Mouse (Mus musculus): ENCODE results near the gene Nos1. TPM values are rescaled to one million over a fixed set of nuclear protein-coding genes. Genes with fewer than 3 reads are reported as not detected.
"Not testable (repeated sequence)": the region's sequence is repeated elsewhere in the genome, so short reads cannot be mapped to it uniquely, and the experiment has no call there.

The Nos1 gene
- polyA plus RNA-seq, 1 experiment from 2014 or later, result 0.02 TPM

DNA sequence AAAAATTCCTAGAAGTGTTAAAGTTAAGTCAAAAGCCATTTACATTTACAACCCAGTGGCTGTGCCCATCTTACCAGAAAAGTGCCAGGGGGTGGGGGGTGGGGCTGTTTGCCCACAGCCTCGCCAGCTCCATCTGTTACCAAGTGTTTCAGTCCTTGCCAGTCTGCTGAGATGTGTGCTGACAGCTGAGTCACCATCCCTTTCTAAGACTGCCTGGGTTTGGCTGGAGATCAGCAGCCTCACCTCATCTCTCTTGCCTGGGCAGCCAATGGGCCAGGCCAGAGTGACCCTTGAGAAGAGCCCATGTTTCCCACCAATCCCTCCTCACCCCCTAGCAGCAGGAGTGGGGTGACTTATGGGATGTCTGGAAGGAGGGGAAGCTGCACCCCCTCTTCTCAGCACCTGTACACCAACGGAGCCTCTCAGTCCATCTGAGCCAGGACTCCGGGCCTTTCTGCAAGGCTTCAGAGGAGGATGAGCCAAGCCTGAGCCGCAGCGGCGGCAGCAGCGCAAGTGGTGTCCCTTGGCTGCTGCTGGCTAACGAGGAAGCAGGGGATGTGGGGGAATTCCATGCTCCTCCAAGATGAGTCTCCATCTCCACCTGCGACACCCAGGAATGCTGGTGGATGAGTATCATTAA lies 100.2 kb downstream of the Nos1 start:
- no peak overlapping the region for H3K9ac ChIP-seq
- H3K36me3 ChIP-seq, result no peaks in the 10 kb centered on the region
- H3K27ac ChIP-seq, result no peak overlapping the region
- H3K4me2 ChIP-seq, result no peak overlapping the region
- 70% methylated on average over 9 of the region's 9 CpGs for WGBS (ENCODE audit: insufficient replicate concordance)
- no peak overlapping the region for H3K4me3 ChIP-seq
- no peak for ATAC-seq
- no peaks in the 10 kb centered on the region for H3K4me1 ChIP-seq
- H3K9me3 ChIP-seq (replicated peaks), result peaks cover 5% of the 10 kb centered on the region; the same call in 1 of the 2 replicates
- no peaks in the 10 kb centered on the region for H3K27me3 ChIP-seq (replicated peaks)

DNA sequence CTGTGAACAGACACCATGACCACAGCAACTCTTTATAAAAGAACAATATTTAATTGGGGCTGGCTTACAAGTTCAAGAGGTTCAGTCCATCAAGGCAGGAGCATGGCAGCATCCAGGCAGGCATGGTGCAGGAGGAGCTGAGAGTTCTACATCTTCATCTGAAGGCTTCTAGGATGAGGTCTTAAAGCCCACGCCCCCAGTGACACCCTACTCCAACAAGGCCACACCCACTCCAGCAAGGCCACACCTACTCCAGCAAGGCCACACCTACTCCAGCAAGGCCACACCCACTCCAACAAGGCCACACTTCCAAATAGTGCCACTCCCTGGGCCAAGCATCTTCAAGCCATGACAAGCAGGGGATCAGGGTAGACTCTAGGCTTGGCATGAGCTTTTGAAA lies 101.6 kb downstream of the Nos1 start:
- not testable (repeated sequence) for H3K27ac ChIP-seq; H3K27me3 ChIP-seq (replicated peaks); H3K36me3 ChIP-seq; ATAC-seq; H3K9me3 ChIP-seq (replicated peaks); H3K4me2 ChIP-seq; H3K4me1 ChIP-seq; H3K4me3 ChIP-seq; H3K9ac ChIP-seq
- 33% methylated on average over 1 of the region's 1 CpGs for WGBS (ENCODE audit: insufficient replicate concordance)

DNA sequence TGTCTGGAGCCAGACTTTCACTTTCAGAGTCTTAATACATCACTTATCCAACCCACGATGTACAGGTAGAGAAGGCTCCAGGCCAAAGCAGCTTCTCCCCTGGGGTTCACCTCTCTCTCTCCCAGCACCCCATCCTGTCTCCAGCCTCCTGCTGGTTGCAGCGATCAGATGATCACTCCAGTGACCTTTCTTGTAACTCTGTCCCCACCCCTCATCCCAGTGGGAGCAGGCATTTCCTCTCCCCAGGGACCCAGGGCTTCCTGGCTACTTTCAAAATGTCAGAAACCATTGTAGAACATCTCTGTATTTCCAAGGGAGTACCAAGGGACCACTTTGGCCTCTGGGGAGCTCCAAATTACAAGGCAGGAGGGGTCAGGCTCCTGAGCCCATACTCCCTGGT lies 104.2 kb downstream of the Nos1 start:
- no peaks in the 10 kb centered on the region for H3K27me3 ChIP-seq (replicated peaks)
- no peaks in the 10 kb centered on the region for H3K36me3 ChIP-seq
- no peak overlapping the region for H3K4me2 ChIP-seq
- no peaks in the 10 kb centered on the region for H3K9me3 ChIP-seq (replicated peaks)
- H3K4me1 ChIP-seq, result no peaks in the 10 kb centered on the region
- WGBS (ENCODE audit: insufficient replicate concordance), result 46% methylated on average over 2 of the region's 2 CpGs
- H3K9ac ChIP-seq, result no peak overlapping the region
- no peak for ATAC-seq
- no peak overlapping the region for H3K4me3 ChIP-seq
- no peak overlapping the region for H3K27ac ChIP-seq

DNA sequence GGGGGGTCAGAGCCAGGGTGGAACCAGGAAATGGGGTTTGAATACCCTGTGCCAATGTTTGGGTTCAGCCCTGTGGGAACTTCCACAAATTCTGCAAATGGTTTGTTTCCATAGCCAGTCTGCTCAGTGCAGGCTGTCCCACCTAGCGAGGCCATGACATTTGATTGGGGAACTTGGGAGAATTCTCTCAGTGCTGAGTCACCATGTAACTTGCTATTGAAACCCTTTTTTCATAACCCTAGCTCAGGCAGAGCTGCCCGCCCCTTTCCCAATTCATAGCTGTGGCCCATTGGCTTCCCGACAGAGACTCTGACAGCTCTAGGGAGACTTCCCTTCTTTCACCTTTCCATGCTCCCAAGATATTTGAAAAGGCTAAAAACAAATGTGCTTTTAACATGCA lies 107.3 kb downstream of the Nos1 start:
- ATAC-seq, result no peak
- no peaks in the 10 kb centered on the region for H3K36me3 ChIP-seq
- 39% methylated on average over 3 of the region's 3 CpGs for WGBS (ENCODE audit: insufficient replicate concordance)
- no peak overlapping the region for H3K27ac ChIP-seq
- no peaks in the 10 kb centered on the region for H3K27me3 ChIP-seq (replicated peaks)
- H3K9ac ChIP-seq, result no peak overlapping the region
- no peak overlapping the region for H3K4me3 ChIP-seq
- H3K9me3 ChIP-seq (replicated peaks), result no peaks in the 10 kb centered on the region
- no peaks in the 10 kb centered on the region for H3K4me1 ChIP-seq
- no peak overlapping the region for H3K4me2 ChIP-seq

DNA sequence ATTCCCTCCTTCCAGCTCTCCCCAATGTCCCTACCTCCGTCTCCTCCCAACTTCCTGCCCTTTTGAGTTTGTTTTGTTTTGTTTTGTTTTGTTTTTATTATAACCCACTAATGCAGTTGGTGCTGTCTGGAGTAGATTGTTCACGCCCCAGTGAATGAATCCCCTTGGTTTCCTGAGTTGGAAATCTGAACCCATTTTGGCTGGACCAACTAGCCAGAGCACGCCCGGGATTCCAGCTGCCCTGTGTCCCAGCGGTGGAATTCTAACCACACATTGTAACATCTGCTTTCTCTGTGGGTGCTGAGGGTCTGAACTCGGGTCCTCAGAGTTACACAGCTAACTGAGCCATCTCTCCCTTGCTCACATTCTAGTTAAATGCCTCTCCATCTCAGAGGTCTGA lies 108.1 kb downstream of the Nos1 start:
- Histone ChIP-seq H3K36me3 (no peaks in the 10 kb centered on the region), H3K4me1 (no peaks in the 10 kb centered on the region), H3K4me3 (no peak overlapping the region), H3K27me3 (replicated peaks) (no peaks in the 10 kb centered on the region), H3K9ac (no peak overlapping the region), H3K4me2 (no peak overlapping the region), H3K9me3 (replicated peaks) (no peaks in the 10 kb centered on the region), H3K27ac (no peak overlapping the region)
- ATAC-seq, result no peak
- 42% methylated on average over 6 of the region's 6 CpGs for WGBS (ENCODE audit: insufficient replicate concordance)

DNA sequence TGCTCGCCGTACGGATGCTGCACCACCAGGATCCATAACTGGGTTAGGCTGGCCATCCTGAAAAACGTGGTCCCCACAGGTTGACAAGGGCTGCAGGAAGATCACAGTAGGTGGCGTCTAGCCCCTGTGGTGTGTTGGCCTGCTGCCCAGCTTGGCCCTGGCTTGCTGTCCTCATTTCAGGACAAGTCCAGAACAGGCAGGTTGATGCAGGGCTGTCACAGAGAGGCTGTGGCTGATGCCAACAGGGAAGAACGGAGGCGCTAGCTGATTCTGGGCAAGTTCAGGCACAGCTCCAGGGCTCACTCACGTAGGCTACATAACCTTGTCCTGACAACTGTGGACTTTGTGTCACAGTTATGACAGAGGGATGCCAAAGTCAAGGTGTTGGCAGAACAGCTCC lies 108.7 kb downstream of the Nos1 start:
- Histone ChIP-seq H3K36me3 (no peaks in the 10 kb centered on the region), H3K4me1 (no peaks in the 10 kb centered on the region), H3K4me2 (no peak overlapping the region), H3K4me3 (no peak overlapping the region), H3K9ac (no peak overlapping the region), H3K27me3 (replicated peaks) (no peaks in the 10 kb centered on the region), H3K9me3 (replicated peaks) (no peaks in the 10 kb centered on the region), H3K27ac (no peak overlapping the region)
- ATAC-seq, result no peak
- WGBS (ENCODE audit: insufficient replicate concordance), result 59% methylated on average over 8 of the region's 8 CpGs

DNA sequence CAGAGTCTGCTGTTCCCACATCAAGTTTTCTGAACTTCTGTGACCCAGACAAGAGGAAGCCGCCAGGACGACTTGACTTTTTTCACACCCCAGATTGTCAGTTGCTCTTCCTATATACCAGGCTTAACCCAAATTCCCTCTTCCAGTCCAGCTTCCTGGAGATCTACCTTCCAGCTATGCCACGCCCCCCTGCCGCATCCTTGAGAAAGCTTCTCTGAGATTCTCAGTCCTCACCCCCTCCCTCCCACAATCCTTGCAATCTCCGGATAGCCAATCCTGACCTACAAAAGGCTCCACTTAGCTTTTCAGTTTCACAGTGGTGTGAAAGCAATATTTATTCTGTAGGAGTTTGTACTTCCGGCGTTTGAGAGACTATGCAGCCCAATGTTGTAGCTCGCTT lies 110.0 kb downstream of the Nos1 start:
- no peaks in the 10 kb centered on the region for H3K9me3 ChIP-seq (replicated peaks)
- no peaks in the 10 kb centered on the region for H3K36me3 ChIP-seq
- no peak overlapping the region for H3K27ac ChIP-seq
- no peak for ATAC-seq
- no peak overlapping the region for H3K4me3 ChIP-seq
- 54% methylated on average over 8 of the region's 8 CpGs for WGBS (ENCODE audit: insufficient replicate concordance)
- no peak overlapping the region for H3K4me2 ChIP-seq
- H3K27me3 ChIP-seq (replicated peaks), result no peaks in the 10 kb centered on the region
- no peaks in the 10 kb centered on the region for H3K4me1 ChIP-seq
- no peak overlapping the region for H3K9ac ChIP-seq

DNA sequence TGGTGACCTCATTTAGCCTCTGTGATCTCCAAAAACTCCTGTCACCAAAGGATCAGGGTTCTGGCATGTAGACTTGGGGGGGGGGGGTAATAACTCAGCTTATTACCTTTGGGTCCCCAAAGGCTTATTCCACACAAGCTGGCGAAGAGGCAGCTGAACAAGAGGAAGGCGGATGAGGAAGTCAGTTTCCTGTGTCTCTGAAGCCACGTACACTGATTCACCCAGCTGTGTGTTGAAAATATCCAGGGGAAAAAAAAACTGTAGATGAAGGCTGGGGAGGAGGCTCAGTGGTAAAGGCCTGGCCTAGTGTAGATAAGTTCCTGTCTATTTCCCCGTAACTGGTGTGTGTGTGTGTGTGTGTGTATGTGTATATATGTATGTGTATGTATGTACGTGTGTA lies 110.7 kb downstream of the Nos1 start:
- no peak for ATAC-seq
- 24% methylated on average over 5 of the region's 5 CpGs for WGBS (ENCODE audit: insufficient replicate concordance)
- no peak overlapping the region for H3K9ac ChIP-seq
- H3K27me3 ChIP-seq (replicated peaks), result 0 out of 2 replicates have a peak, but pooled peaks cover under 1% of the 10 kb centered on the region
- no peaks in the 10 kb centered on the region for H3K9me3 ChIP-seq (replicated peaks)
- H3K27ac ChIP-seq, result no peak overlapping the region
- H3K4me3 ChIP-seq, result no peak overlapping the region
- no peaks in the 10 kb centered on the region for H3K36me3 ChIP-seq
- H3K4me2 ChIP-seq, result no peak overlapping the region
- H3K4me1 ChIP-seq, result no peaks in the 10 kb centered on the region

DNA sequence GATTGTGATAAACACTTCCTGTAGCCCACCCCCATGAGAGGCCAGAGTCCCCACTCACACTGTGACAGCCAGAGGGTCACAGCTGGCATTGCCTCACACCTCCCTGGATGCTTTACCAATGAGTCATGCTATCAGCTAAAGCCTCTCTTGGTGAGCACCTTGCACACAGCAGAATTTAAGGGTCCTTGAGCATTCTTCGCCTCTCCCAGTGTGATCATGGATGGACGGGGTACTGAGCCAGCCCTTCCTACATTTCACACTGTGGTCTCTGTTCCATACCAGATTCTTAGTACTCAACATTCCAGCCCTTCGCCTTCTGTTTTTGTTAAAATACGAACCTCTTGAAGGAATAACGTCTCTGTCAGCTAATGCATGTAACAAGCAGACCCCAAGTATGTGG lies 113.2 kb downstream of the Nos1 start:
- Histone ChIP-seq H3K4me2 (no peak overlapping the region), H3K27me3 (replicated peaks) (peaks cover 4% of the 10 kb centered on the region; the same call in 1 of the 2 replicates), H3K27ac (no peak overlapping the region), H3K36me3 (no peaks in the 10 kb centered on the region), H3K9me3 (replicated peaks) (no peaks in the 10 kb centered on the region), H3K4me1 (0 out of 2 replicates have a peak, but pooled peaks cover 8% of the 10 kb centered on the region), H3K9ac (no peak overlapping the region), H3K4me3 (no peak overlapping the region)
- 62% methylated on average over 5 of the region's 5 CpGs for WGBS (ENCODE audit: insufficient replicate concordance)
- no peak for ATAC-seq

DNA sequence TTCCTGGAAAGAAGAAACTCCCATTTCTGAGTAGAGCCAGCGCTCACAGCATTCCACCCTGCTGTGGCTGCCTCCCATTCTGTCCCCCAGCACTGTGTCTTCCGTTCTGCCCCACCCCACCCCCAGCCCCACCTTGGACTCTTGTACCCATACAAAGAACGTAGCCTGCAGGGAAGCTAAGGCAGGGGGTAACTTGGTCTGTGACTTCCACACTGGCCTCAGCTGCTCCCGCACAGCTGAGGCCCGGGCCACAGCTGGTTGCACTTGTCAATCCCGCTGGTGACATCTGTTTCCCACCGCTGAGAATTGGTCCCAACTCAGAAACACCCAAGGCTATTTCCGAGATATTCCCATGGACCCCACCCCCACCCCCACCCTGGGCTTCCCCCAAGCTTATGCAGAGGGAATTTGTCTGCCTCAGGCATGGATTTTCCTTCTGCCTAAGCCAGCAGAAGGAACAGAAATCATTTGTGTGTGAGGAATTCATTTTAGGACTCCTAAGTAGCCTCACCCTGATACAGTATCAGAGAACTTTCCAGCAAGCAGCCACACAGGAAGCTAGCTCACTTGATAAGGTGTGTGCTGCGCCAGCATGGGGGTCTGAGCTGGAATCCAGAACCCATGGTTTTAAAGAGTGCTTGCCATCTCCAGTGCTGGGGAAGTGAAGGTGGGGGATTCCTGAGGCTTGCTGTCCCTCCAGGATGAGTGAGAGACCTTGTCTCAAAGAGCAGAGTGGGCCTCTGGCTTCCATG lies 117.4 kb downstream of the Nos1 start:
- WGBS (ENCODE audit: insufficient replicate concordance), result 11% methylated on average over 9 of the region's 9 CpGs

DNA sequence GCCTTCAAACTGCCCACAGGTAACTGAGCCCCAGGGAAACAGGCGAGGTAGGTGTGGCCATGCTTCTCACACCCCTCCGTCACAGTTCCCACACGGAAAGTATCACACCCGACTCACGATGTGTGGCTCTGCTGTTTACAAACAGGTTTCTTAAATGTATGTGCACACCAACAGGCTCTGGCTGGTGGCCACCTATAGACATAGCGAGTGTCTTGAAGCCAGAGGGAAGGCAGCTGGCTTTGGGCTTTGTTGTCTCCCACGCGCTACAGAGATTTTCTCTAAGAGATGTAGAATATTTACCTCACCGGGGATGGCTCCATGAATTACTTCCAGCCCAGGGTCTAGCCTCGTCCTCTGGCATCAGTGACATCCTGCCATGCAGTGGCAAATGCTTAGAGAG lies 118.5 kb downstream of the Nos1 start:
- 0 out of 2 replicates have a peak, but pooled peaks cover 8% of the 10 kb centered on the region for H3K4me1 ChIP-seq
- no peak overlapping the region for H3K4me2 ChIP-seq
- WGBS (ENCODE audit: insufficient replicate concordance), result 68% methylated on average over 10 of the region's 10 CpGs
- ATAC-seq, result no peak
- H3K9me3 ChIP-seq (replicated peaks), result no peaks in the 10 kb centered on the region
- no peak overlapping the region for H3K27ac ChIP-seq
- no peaks in the 10 kb centered on the region for H3K36me3 ChIP-seq
- H3K9ac ChIP-seq, result no peak overlapping the region
- H3K27me3 ChIP-seq (replicated peaks), result peaks cover 18% of the 10 kb centered on the region
- no peak overlapping the region for H3K4me3 ChIP-seq

More for the DNA sequence above, 117.4 kb downstream of the Nos1 start:
- Histone ChIP-seq H3K36me3 (no peaks in the 10 kb centered on the region), H3K27ac (no peak overlapping the region), H3K4me2 (no peak overlapping the region), H3K9me3 (replicated peaks) (no peaks in the 10 kb centered on the region), H3K9ac (no peak overlapping the region), H3K4me3 (no peak overlapping the region), H3K27me3 (replicated peaks) (peaks cover 18% of the 10 kb centered on the region), H3K4me1 (0 out of 2 replicates have a peak, but pooled peaks cover 8% of the 10 kb centered on the region)
- no peak for ATAC-seq

DNA sequence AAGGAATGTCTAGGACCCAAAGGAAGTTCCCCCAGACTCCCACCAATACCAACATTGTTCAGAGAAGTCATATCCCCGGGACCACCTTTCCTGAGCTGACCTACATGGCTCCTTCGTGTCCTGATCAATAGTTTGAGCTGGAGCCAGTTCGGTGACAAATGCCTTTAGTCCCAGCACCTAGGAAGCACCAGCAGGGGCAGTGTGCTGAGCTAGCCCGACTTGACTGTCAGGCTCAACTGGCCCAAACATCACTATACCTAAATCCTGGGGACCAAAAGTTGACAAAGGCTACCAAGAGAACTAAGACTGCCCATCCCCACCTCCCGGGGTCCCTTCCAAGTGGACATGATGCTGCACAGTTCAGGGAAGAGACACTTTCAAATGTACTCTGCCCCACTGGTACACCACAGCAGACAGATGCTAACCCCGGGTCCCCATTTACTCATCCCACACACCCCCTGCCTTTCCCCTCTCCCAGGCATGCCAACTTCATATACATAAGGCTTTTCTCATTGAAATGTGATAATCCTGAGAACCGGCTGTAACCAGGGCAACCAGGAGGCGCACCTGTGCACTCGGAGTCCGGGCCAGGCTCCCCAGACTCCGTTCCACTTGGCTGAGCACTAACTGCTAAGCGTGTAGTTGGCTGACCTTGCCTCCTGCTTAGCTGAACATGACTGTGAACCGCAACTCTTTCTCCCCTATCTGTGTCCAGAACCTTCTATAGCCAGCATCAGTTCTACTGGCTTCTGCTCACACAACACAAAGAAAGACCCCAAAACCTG lies 120.3 kb downstream of the Nos1 start:
- Histone ChIP-seq H3K27ac (no peak overlapping the region), H3K4me1 (0 out of 2 replicates have a peak, but pooled peaks cover 8% of the 10 kb centered on the region), H3K9ac (no peak overlapping the region), H3K36me3 (no peaks in the 10 kb centered on the region), H3K4me3 (no peak overlapping the region), H3K27me3 (replicated peaks) (peaks cover 18% of the 10 kb centered on the region), H3K9me3 (replicated peaks) (no peaks in the 10 kb centered on the region), H3K4me2 (no peak overlapping the region)
- ATAC-seq, result no peak
- 25% methylated on average over 13 of the region's 13 CpGs for WGBS (ENCODE audit: insufficient replicate concordance)

Measured in liver, embryonic 12.5 days (tissue).